Mouse (Mus musculus) kidney, embryonic 15.5 days (tissue): ENCODE measurements around the gene Hand2. TPM values are rescaled to one million over a fixed set of nuclear protein-coding genes. Genes with fewer than 3 reads are reported as not detected.

Experiments
- ATAC-seq: fragments of 200-750 bp; cut with Nextera tagmentation; replicated peaks from 2 replicates; pipeline ENCODE4 v1.8.0; 2017; ENCODE audit warnings: moderate TSS enrichment; ENCODE audit not compliant: low FRiP score
- H3K27ac ChIP-seq: fragments of 300-500 bp; sonication (generic); 2 replicates; pipeline ENCODE4 v1.5.1; 2015; ENCODE audit warnings: mild to moderate bottlenecking, inconsistent platforms
- H3K27me3 ChIP-seq: fragments of 300-500 bp; sonication (generic); 2 replicates; pipeline ENCODE4 v1.6.1; 2015; ENCODE audit warnings: inconsistent platforms
- H3K36me3 ChIP-seq: fragments of 300-500 bp; sonication (generic); 2 replicates; pipeline ENCODE4 v1.6.1; 2015; ENCODE audit warnings: inconsistent platforms
- H3K4me1 ChIP-seq: fragments of 300-500 bp; sonication (generic); 2 replicates; pipeline ENCODE4 v1.6.1; 2015; ENCODE audit warnings: inconsistent platforms
- H3K4me2 ChIP-seq: fragments of 300-500 bp; sonication (generic); 2 replicates; pipeline ENCODE4 v1.6.1; 2015; ENCODE audit warnings: moderate library complexity, mild to moderate bottlenecking, inconsistent platforms
- H3K4me3 ChIP-seq: fragments of 300-500 bp; sonication (generic); replicated peaks from 2 replicates; pipeline ENCODE4 v1.5.1; 2015; ENCODE audit warnings: mild to moderate bottlenecking, inconsistent platforms
- H3K9ac ChIP-seq: fragments of 300-500 bp; sonication (generic); 2 replicates; pipeline ENCODE4 v1.6.1; 2015; ENCODE audit warnings: mild to moderate bottlenecking, inconsistent platforms
- H3K9me3 ChIP-seq: fragments of 300-500 bp; sonication (generic); replicated peaks from 2 replicates; pipeline ENCODE4 v1.6.1; 2016; ENCODE audit warnings: inconsistent platforms
- WGBS: fragments of 180-500 bp; shearing (Covaris S2); methylation state at CpG from one replicate; pipeline ENCODE4 v1.1.7; 2015; ENCODE audit warnings: mixed read lengths; 5-methylcytosine and 5-hydroxymethylcytosine counted together
- polyA plus RNA-seq: library from polyadenylated mRNA; unstranded; fragments of >200 nt; fragmentation: Nextera tagmentation; extraction: Ambion mirVana; gene quantifications from 2 replicates; pipeline ENCODE4 v1.2.1, GENCODE M21; 2015

Hand2 gene
- polyA plus RNA-seq, 1 experiment from 2014 or later = 1.7 TPM

DNA sequence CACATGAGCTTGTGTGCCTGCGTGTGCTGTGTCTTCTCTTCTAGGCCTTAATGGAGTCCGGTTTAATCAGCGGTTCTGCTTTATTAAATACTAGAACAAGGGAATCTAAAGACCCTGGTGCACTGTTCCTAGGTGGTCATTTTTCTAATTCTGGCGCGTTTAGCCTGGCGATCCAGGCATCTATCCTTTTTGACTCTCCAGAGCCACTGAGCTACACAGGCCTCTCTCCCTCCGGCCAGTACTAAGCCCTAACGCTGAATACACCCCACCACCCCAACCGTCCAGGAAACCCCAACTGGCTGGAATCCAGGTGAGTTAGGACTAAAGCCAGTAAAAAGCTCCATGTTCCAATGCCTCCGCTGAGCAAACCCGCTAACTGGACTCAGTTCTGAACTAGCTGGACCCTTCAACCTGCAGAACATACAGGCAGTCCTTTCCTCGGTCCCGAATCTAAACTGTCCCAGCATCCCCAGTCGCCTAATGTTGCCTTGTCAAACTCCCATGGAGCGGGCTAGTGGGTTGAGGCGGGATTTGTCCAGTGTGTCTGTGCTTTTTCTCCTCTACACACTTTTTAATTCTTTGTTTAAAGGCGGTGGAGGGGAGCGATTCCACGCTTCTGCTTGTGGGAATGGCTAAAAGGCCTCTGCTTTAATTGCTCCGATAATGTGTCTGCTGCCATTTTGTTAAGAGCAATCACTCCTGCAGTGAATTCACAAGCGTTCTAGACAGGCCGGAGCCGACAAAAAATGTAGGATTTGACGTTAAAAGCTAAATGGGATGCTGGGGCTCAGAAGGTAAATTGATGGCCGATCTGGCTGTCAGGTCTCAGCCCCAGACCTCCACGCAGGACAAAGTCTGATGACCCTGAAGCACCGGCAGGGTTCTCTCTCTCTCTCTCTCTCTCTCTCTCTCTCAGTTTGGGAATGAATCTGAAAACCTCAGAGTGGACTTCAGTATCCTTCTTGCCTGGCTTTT is 5.6 kb downstream of the Hand2 start:
- no peaks in the 10 kb centered on the region for H3K9me3 ChIP-seq
- H3K4me3 ChIP-seq = no peak overlapping the region
- H3K27me3 ChIP-seq = peaks cover 98% of the 10 kb centered on the region
- WGBS = 6% methylated on average over 27 of the region's 27 CpGs
- H3K27ac ChIP-seq = no peak overlapping the region
- no peak overlapping the region for H3K4me2 ChIP-seq
- no peak for ATAC-seq
- H3K9ac ChIP-seq = no peak overlapping the region
- peaks cover 23% of the 10 kb centered on the region for H3K4me1 ChIP-seq
- no peaks in the 10 kb centered on the region for H3K36me3 ChIP-seq

DNA sequence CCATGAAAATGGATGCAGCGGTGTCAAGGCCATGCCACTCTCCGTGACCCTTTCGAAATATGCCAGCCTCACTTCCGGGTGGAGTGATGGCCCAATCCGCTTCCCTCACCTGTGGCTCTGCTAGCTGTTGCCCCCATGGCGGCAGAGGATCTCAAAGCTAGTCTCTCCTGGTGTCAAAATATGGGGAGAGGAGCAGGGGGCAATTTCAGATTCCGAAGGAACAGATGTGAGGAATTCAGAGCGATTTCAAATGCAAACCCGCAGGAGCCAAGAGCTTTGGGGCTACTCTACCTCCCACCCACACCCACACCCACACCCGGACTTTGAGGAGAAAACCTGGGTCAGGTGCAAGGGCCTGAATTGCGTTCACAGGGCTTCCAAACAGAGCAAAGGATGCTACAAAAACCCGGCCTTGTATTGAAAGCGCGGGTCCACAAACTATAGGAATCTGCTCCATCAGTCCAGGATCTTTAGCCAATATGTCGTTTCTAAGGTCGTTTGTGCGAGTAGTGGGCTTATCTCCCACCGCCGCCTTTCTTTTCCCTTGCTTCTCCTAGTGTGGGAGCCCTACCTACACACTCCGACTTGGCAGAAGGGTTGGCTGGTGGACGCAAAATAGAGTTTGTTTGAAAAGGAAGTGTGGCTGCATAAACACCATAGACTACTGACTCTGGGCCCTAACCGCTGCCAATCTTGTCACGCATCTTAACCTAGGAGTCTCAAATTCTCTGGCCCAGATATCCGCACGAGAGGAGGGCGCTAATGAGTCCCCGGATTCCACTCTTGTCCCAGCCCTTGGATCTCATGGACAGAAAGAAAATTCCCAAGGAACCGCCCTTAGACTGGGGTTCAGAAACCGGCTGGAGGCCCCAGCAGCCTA is 6.7 kb downstream of the Hand2 start:
- H3K4me1 ChIP-seq = peaks cover 12% of the 10 kb centered on the region
- H3K9me3 ChIP-seq = no peaks in the 10 kb centered on the region
- no peak overlapping the region for H3K27ac ChIP-seq
- no peak overlapping the region for H3K4me3 ChIP-seq
- no peak overlapping the region for H3K9ac ChIP-seq
- H3K36me3 ChIP-seq = no peaks in the 10 kb centered on the region
- H3K27me3 ChIP-seq = peaks cover 98% of the 10 kb centered on the region
- peak overlapping the region; percentile 48 for H3K4me2 ChIP-seq
- WGBS = 3% methylated on average over 29 of the region's 29 CpGs
- ATAC-seq = no peak

DNA sequence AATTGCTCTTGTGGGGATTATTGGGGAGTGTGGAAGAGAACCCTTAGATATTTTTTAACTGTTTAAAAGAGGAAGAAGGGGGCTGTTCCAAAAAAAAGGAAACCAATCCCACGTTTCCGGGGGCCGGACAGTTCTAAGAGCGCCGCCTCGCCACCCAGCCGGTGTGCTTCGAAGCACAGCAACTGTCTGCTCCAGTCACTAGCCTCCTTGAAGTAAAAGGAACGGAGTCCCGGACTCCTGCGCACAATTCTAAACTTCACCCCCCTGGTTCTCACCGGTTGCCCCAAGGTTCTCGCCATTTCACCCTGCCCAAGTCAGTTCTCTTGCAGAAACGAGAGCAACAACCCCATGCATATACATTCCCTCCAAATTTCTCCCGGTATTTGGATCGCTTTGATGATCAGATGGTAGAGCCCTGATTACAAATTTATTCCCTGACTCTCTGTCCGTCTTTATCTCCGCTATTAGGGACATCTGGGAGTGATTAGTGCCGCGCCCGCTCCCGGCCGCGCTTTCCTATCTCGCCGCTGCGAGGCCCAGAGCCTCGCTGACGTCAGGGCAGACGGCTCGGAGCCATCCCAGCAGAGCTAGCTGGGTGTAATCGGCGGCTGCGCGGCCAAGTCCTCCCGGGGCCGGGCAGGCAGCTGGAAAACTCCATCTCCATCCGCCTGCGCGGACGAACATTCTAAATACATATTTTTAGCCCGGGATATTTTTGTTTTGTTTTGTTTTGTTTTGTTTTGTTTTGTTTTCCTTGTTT is 7.6 kb downstream of the Hand2 start:
- H3K4me1 ChIP-seq = peaks cover 12% of the 10 kb centered on the region
- peak overlapping the region; percentile 48 for H3K4me2 ChIP-seq
- H3K27me3 ChIP-seq = peaks cover 98% of the 10 kb centered on the region
- under 1% methylated on average over 42 of the region's 42 CpGs for WGBS
- H3K36me3 ChIP-seq = no peaks in the 10 kb centered on the region
- ATAC-seq = peak; percentile 79
- H3K9me3 ChIP-seq = no peaks in the 10 kb centered on the region
- no peak overlapping the region for H3K9ac ChIP-seq
- peak overlapping the region; percentile 23 for H3K4me3 ChIP-seq
- no peak overlapping the region for H3K27ac ChIP-seq

DNA sequence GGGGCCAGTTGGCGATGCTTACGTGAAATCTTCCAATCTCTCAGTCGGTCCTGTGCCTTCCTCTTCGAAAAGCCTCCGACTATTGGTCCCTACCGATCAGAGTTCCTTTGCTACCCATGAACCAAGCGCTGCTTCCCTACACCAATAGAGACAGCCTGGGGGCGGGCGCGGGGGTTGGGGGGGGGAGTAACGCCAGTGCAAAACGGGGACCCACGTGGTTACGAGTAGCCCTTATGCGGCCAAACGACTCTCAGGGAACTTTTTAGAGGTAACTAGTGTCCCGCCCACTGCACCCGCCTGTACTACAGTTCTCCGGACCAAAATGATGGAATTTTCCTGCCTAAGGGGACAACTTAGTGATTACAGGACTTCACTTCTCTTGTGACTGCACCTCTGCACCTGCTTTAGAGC is 8.2 kb downstream of the Hand2 start:
- Histone ChIP-seq H3K4me2 (peak overlapping the region; percentile 48), H3K9me3 (no peaks in the 10 kb centered on the region), H3K9ac (no peak overlapping the region), H3K27me3 (peaks cover 98% of the 10 kb centered on the region), H3K4me3 (peak overlapping the region; percentile 23), H3K27ac (no peak overlapping the region), H3K36me3 (no peaks in the 10 kb centered on the region), H3K4me1 (peaks cover 16% of the 10 kb centered on the region)
- ATAC-seq = no peak
- WGBS = 1% methylated on average over 19 of the region's 19 CpGs

GRCm38 (mm10) chr8:57330106-57330505 is 9.3 kb downstream of the Hand2 start:
- Histone ChIP-seq H3K27ac (no peak overlapping the region), H3K4me2 (no peak overlapping the region), H3K4me3 (no peak overlapping the region), H3K9ac (no peak overlapping the region), H3K27me3 (peaks cover 100% of the 10 kb centered on the region), H3K36me3 (no peaks in the 10 kb centered on the region), H3K9me3 (no peaks in the 10 kb centered on the region), H3K4me1 (peaks cover 21% of the 10 kb centered on the region)
- no peak for ATAC-seq
- WGBS = 23% methylated on average over 2 of the region's 2 CpGs

DNA sequence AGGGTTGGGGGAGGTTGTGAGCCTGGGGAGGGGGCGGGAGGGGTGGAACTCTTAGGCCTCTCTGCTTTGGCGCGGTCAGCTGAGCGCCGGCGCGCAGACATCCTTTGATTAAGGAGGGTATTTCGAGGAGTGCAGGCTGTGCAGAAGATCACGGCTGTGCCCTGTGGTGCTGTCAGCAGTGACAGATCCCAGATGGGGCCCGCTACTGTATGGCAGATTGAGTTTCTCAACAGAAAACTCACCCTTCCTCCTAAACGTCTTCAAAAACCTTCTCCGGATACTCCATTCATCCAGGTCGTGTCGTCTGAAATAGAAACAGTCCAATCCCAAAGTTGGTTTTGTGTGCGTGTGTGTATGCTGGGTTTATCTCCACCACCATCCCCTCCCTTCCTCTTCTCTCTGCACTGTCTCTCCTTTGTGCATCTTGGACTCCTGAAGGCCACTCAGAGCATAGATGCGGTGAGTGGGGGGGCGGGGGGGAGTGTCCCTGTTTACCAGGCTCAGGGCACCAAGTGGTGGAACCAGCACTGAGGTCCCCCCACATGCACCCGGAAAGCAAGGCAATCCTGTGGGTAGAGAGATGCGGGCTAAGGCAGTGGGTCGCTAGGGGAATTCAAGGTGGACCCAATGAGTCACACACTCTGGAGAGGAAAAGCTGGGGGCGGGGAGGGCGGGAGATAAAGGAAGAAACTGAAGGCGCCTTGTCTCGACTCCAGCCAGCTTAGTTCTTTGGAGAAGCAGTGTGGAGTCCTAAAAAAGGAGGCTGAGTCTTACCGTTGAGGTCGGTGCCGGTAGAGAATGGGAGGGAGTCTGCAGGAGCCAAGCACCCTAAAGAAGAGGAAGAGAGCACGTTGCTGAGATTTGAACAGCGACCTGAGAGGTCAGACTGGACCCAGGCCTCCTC is 11.2 kb downstream of the Hand2 start:
- peaks cover 100% of the 10 kb centered on the region for H3K27me3 ChIP-seq
- H3K4me2 ChIP-seq = no peak overlapping the region
- ATAC-seq = no peak

DNA sequence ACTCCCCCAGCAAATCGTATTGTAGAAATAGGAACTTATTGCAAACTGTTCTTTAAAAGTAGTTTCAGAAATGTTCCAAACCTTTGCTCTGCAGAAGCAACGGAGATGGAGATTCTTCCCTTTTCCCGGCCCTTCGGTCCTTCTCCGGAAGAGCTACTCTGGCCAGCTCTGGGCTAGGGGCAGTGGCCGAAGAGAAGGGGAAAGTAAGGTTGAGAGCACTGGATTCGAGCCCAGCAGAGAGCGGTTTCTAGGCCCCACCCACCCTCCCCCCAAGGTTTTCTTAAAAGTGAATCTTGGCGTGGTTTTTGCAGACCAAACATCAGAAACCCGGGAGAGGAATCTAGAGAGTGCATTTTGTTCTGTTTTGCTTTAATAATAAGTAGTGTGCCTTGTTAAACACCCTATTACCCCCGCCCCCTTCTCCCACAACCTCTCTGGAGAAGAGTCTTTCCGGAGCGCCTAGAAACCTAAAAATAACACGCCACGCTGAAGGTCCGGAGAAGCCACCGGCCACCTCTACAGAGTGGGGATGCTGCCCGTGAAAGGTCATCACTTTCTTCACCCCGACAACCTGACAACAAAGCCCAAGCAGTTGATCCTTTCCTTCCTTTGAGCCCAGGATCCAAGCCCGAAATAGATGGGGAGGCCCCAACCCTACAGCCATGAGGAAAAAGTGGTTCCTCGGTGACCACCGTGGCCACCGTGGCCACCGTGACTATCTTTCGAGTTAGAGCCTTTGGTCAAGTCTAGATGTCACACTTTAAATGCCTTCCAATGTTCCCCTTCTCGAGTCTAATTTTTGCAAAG is 12.1 kb downstream of the Hand2 start:
- Histone ChIP-seq H3K4me3 (no peak overlapping the region), H3K4me2 (no peak overlapping the region), H3K27ac (no peak overlapping the region), H3K36me3 (no peaks in the 10 kb centered on the region), H3K27me3 (peaks cover 100% of the 10 kb centered on the region), H3K9ac (no peak overlapping the region), H3K4me1 (peaks cover 21% of the 10 kb centered on the region), H3K9me3 (no peaks in the 10 kb centered on the region)
- 2% methylated on average over 26 of the region's 26 CpGs for WGBS
- ATAC-seq = no peak

More for the DNA sequence above, 11.2 kb downstream of the Hand2 start:
- H3K9ac ChIP-seq = no peak overlapping the region
- H3K27ac ChIP-seq = no peak overlapping the region
- 2% methylated on average over 29 of the region's 29 CpGs for WGBS
- H3K9me3 ChIP-seq = no peaks in the 10 kb centered on the region
- no peaks in the 10 kb centered on the region for H3K36me3 ChIP-seq
- H3K4me1 ChIP-seq = peaks cover 21% of the 10 kb centered on the region
- H3K4me3 ChIP-seq = no peak overlapping the region

DNA sequence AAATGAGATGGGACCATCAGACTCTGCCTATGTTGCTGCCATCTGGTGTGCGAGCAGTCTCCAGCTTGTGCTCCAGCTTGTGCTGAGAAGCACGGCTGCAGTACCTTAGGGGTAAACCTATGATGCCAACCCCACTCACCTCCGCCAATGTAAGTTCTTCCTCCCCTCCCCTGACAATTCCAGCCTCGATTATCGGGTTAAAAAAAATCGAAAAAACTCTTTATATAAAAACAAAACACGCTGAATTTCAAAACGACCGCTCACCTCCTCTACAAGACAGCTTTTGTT is 12.6 kb downstream of the Hand2 start:
- Histone ChIP-seq H3K4me1 (peaks cover 16% of the 10 kb centered on the region), H3K27ac (no peak overlapping the region), H3K36me3 (no peaks in the 10 kb centered on the region), H3K9me3 (no peaks in the 10 kb centered on the region), H3K9ac (no peak overlapping the region), H3K27me3 (peaks cover 100% of the 10 kb centered on the region), H3K4me3 (peak overlapping the region; percentile 14), H3K4me2 (peak overlapping the region; percentile 27; the same call in 1 of the 2 replicates)
- peak; percentile 69; the same call in 1 of the 2 replicates for ATAC-seq
- WGBS = under 1% methylated on average over 9 of the region's 9 CpGs

GRCm38 (mm10) chr8:57333795-57334551 is 13.2 kb downstream of the Hand2 start:
- Histone ChIP-seq H3K9ac (no peak overlapping the region), H3K4me2 (peak overlapping the region; percentile 27), H3K9me3 (no peaks in the 10 kb centered on the region), H3K4me3 (peak overlapping the region; percentile 14), H3K36me3 (no peaks in the 10 kb centered on the region), H3K27ac (no peak overlapping the region), H3K4me1 (peaks cover 10% of the 10 kb centered on the region), H3K27me3 (peaks cover 100% of the 10 kb centered on the region)
- ATAC-seq = peak; percentile 75
- WGBS = under 1% methylated on average over 41 of the region's 41 CpGs

DNA sequence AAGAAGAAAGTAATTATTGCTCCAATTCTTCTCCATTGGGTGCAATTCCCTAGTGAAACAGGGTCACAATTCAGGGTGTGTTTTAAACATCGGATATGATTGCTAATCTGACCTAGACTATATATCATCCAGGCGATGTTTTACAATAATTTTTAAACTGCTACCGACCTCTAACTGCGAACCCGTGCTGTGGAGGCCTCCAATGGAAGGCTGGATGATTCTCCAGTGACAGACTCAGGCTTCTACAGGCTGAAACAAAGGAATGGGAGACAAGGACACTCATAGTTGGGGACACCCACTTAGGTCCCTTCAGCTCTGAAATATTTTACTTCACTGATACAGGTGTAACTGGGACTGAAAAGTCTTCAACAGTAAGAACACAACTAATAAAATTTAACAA is 13.9 kb downstream of the Hand2 start:
- Histone ChIP-seq H3K36me3 (no peaks in the 10 kb centered on the region), H3K4me2 (no peak overlapping the region; the same call in 1 of the 2 replicates), H3K4me3 (no peak overlapping the region), H3K9ac (no peak overlapping the region), H3K9me3 (no peaks in the 10 kb centered on the region), H3K4me1 (peaks cover 9% of the 10 kb centered on the region), H3K27ac (no peak overlapping the region), H3K27me3 (peaks cover 100% of the 10 kb centered on the region)
- WGBS = 2% methylated on average over 5 of the region's 5 CpGs
- no peak for ATAC-seq
